Mouse (Mus musculus) cerebellum, adult 2 months (tissue): ENCODE data around the gene Dagla. TPM values are rescaled to one million over a fixed set of nuclear protein-coding genes. Genes with fewer than 3 reads are reported as not detected.

ENCODE experiments used
- DNase-seq, 2 experiments: peaks; one replicate each; pipeline ENCODE4 v3.0.0; 2021
- H3K27ac ChIP-seq: fragments of 200-500 bp; 2 replicates; pipeline ENCODE4 v1.5.1; 2012; ENCODE audit warnings: low read length, control low read depth, inconsistent platforms; ENCODE audit not compliant: insufficient read depth
- H3K27me3 ChIP-seq: fragments of 200-500 bp; 2 replicates; pipeline ENCODE4 v1.6.1; 2012; ENCODE audit warnings: inconsistent platforms, mild to moderate bottlenecking, low read length, moderate library complexity; ENCODE audit not compliant: control insufficient read depth, insufficient read depth
- H3K4me1 ChIP-seq: fragments of 200-500 bp; 2 replicates; pipeline ENCODE4 v1.6.1; 2011; ENCODE audit warnings: low read length; ENCODE audit not compliant: control insufficient read depth, insufficient read depth
- H3K4me3 ChIP-seq: fragments of 200-500 bp; replicated peaks from 2 replicates; pipeline ENCODE3; 2011; ENCODE audit warnings: mild to moderate bottlenecking, low read depth, low read length, control low read depth; ENCODE audit not compliant: insufficient read depth
- CTCF ChIP-seq: fragments of 200-500 bp; IDR thresholded peaks from 2 replicates; pipeline ENCODE4 v1.5.1; 2011; ENCODE audit warnings: low read depth, mild to moderate bottlenecking, control low read depth, low read length, moderate library complexity, borderline replicate concordance; ENCODE audit not compliant: insufficient read depth
- POLR2A ChIP-seq: fragments of 200-500 bp; IDR thresholded peaks from 2 replicates; pipeline ENCODE4 v1.6.1; 2011; ENCODE audit warnings: low read length, control low read depth, borderline replicate concordance; ENCODE audit not compliant: insufficient read depth
- WGBS: fragments of 180-500 bp; shearing (Covaris S2); methylation state at CpG from one replicate; pipeline ENCODE4 v1.1.7; 2018; 5-methylcytosine and 5-hydroxymethylcytosine counted together
- polyA plus RNA-seq: library from polyadenylated mRNA; depleted of rRNA; stranded (reverse); fragments of >200 nt; gene quantifications from 2 replicates; pipeline ENCODE4 v1.2.3, GENCODE M21; 2012

Gene Dagla
- polyA plus RNA-seq, 1 experiment, result 53.4 TPM

GRCm38 (mm10) chr19:10239975-10240653, 64.6 kb downstream of the Dagla start:
- H3K27me3 ChIP-seq, result no peaks in the 10 kb centered on the region; the same call in 1 of the 2 replicates
- H3K4me1 ChIP-seq, result no peaks in the 10 kb centered on the region; the same call in 1 of the 2 replicates
- H3K4me3 ChIP-seq, result peak overlapping the region; percentile 32
- WGBS, result 4% methylated on average over 26 of the region's 26 CpGs
- peak overlapping the region; percentile 63; the same call in 1 of the 2 replicates for H3K27ac ChIP-seq
- no peak for TF ChIP-seq CTCF
- DNase-seq, result no peak

GRCm38 (mm10) chr19:10239419-10239818, 65.3 kb downstream of the Dagla start:
- 45% methylated on average over 2 of the region's 2 CpGs for WGBS
- H3K4me3 ChIP-seq, result no peak overlapping the region
- no peaks in the 10 kb centered on the region; the same call in 1 of the 2 replicates for H3K27me3 ChIP-seq
- no peak for DNase-seq
- TF ChIP-seq CTCF, result no peak
- H3K4me1 ChIP-seq, result no peaks in the 10 kb centered on the region; the same call in 1 of the 2 replicates
- H3K27ac ChIP-seq, result no peak overlapping the region

GRCm38 (mm10) chr19:10238477-10238876, 66.2 kb downstream of the Dagla start:
- Histone ChIP-seq H3K27ac (peak overlapping the region; percentile 14; the same call in 1 of the 2 replicates), H3K27me3 (no peaks in the 10 kb centered on the region; the same call in 1 of the 2 replicates), H3K4me1 (no peaks in the 10 kb centered on the region; the same call in 1 of the 2 replicates), H3K4me3 (no peak overlapping the region)
- WGBS, result 49% methylated on average over 3 of the region's 3 CpGs
- TF ChIP-seq POLR2A, result no peak
- no peak for TF ChIP-seq CTCF
- no peak for DNase-seq

GRCm38 (mm10) chr19:10235784-10236565, 68.7 kb downstream of the Dagla start:
- no peak overlapping the region for H3K27ac ChIP-seq
- no peak for DNase-seq
- H3K4me1 ChIP-seq, result no peaks in the 10 kb centered on the region; the same call in 1 of the 2 replicates
- 77% methylated on average over 9 of the region's 9 CpGs for WGBS
- TF ChIP-seq POLR2A, result no peak
- no peak for TF ChIP-seq CTCF
- H3K4me3 ChIP-seq, result no peak overlapping the region
- no peaks in the 10 kb centered on the region; the same call in 1 of the 2 replicates for H3K27me3 ChIP-seq

GRCm38 (mm10) chr19:10232327-10233017, 72.2 kb downstream of the Dagla start:
- DNase-seq, result peak in 1 of 2 experiments; percentile 25
- H3K27ac ChIP-seq, result no peak overlapping the region; the same call in 1 of the 2 replicates
- H3K4me3 ChIP-seq, result no peak overlapping the region

GRCm38 (mm10) chr19:10231871-10232270, 72.8 kb downstream of the Dagla start:
- no peak overlapping the region; the same call in 1 of the 2 replicates for H3K27ac ChIP-seq
- no peaks in the 10 kb centered on the region for H3K4me1 ChIP-seq
- no peak overlapping the region for H3K4me3 ChIP-seq
- DNase-seq, result no peak
- TF ChIP-seq CTCF (no peak), POLR2A (no peak)
- H3K27me3 ChIP-seq, result no peaks in the 10 kb centered on the region
- 24% methylated on average over 5 of the region's 5 CpGs for WGBS

More at GRCm38 (mm10) chr19:10232327-10233017, 72.2 kb downstream of the Dagla start:
- TF ChIP-seq POLR2A (no peak), CTCF (no peak)
- 32% methylated on average over 9 of the region's 9 CpGs for WGBS
- Histone ChIP-seq H3K27me3 (no peaks in the 10 kb centered on the region), H3K4me1 (no peaks in the 10 kb centered on the region)

- no peaks in the 10 kb centered on the region for H3K27me3 ChIP-seq
- H3K27ac ChIP-seq, result no peak overlapping the region
- no peak overlapping the region for H3K4me3 ChIP-seq
Measured at GRCm38 (mm10) chr19:10231016-10231415, 73.7 kb downstream of the Dagla start.

GRCm38 (mm10) chr19:10225767-10226166, 78.9 kb downstream of the Dagla start:
- 74% methylated on average over 4 of the region's 4 CpGs for WGBS
- DNase-seq, result no peak
- Histone ChIP-seq H3K27ac (no peak overlapping the region), H3K27me3 (no peaks in the 10 kb centered on the region), H3K4me1 (no peaks in the 10 kb centered on the region), H3K4me3 (no peak overlapping the region)
- no peak for TF ChIP-seq POLR2A
- TF ChIP-seq CTCF, result no peak

More at GRCm38 (mm10) chr19:10231016-10231415, 73.7 kb downstream of the Dagla start:
- WGBS, result 9% methylated on average over 7 of the region's 7 CpGs
- no peaks in the 10 kb centered on the region for H3K4me1 ChIP-seq
- TF ChIP-seq CTCF (no peak), POLR2A (no peak)
- DNase-seq, result no peak
